Mouse (Mus musculus) MEL (cell line): ENCODE measurements around the gene Slc46a2. TPM values are rescaled to one million over a fixed set of nuclear protein-coding genes. Genes with fewer than 3 reads are reported as not detected.

Source experiments
- DNase-seq: peaks from one replicate; pipeline ENCODE4 v3.0.0; 2011; ENCODE audit warnings: low read depth, low spot score
- H3K27ac ChIP-seq: 2 replicates; pipeline ENCODE4 v1.5.1; 2012; ENCODE audit warnings: low read depth, mild to moderate bottlenecking, control low read depth, low read length, moderate library complexity; ENCODE audit not compliant: control insufficient read depth
- H3K27me3 ChIP-seq, 2 experiments: fragments of 150-350 bp in 1 of 2; sonication (generic) in 1 of 2; 2 replicates each; pipeline ENCODE4 v1.6.1; 2012; ENCODE audit warnings: low read length in 2 of 2, mild to moderate bottlenecking in 2 of 2, improper control_type of control experiment in 1 of 2, moderate library complexity in 1 of 2; ENCODE audit not compliant: insufficient read depth in 2 of 2, control insufficient read depth in 1 of 2
- H3K36me3 ChIP-seq, 2 experiments: 2 replicates each; pipeline ENCODE4 v1.6.1; 2012 to 2014; ENCODE audit warnings: low read length in 2 of 2, improper control_type of control experiment in 1 of 2, inconsistent platforms in 1 of 2, mild to moderate bottlenecking in 1 of 2; ENCODE audit not compliant: insufficient read depth in 2 of 2, control insufficient read depth in 1 of 2
- H3K4me1 ChIP-seq, 2 experiments: fragments of 150-350 bp in 1 of 2; sonication (generic) in 1 of 2; 2 replicates each; pipeline ENCODE4 v1.6.1; 2012; ENCODE audit warnings: low read length in 2 of 2, improper control_type of control experiment in 1 of 2, mild to moderate bottlenecking in 1 of 2; ENCODE audit not compliant: insufficient read depth in 2 of 2, control insufficient read depth in 1 of 2
- H3K4me3 ChIP-seq, 2 experiments: fragments of 150-350 bp in 1 of 2; sonication (generic) in 1 of 2; 2 replicates each; pipeline ENCODE4 v1.5.1; 2012; ENCODE audit warnings: low read depth in 2 of 2, low read length in 2 of 2, mild to moderate bottlenecking in 2 of 2, moderate library complexity in 2 of 2, control low read depth in 1 of 2, improper control_type of control experiment in 1 of 2; ENCODE audit not compliant: control insufficient read depth in 1 of 2, insufficient read depth in 1 of 2
- H3K79me2 ChIP-seq: 2 replicates; pipeline ENCODE4 v1.6.1; 2012; ENCODE audit warnings: mild to moderate bottlenecking, low read length, moderate library complexity; ENCODE audit not compliant: control insufficient read depth, poor library complexity, insufficient read depth
- H3K9ac ChIP-seq: 2 replicates; pipeline ENCODE4 v1.6.1; 2012; ENCODE audit warnings: low read depth, mild to moderate bottlenecking, control low read depth, low read length, moderate library complexity; ENCODE audit not compliant: control insufficient read depth, poor library complexity, severe bottlenecking
- H3K9me3 ChIP-seq: fragments of 150-350 bp; sonication (generic); replicated peaks from 2 replicates; pipeline ENCODE4 v1.6.1; 2012; ENCODE audit warnings: mild to moderate bottlenecking, low read length, improper control_type of control experiment, moderate library complexity; ENCODE audit not compliant: insufficient read depth
- CHD1 ChIP-seq: IDR thresholded peaks from 2 replicates; pipeline ENCODE4 v1.6.1; 2012; ENCODE audit warnings: low read depth, mild to moderate bottlenecking, inconsistent platforms, low read length, improper control_type of control experiment
- CHD2 ChIP-seq: IDR thresholded peaks from 2 replicates; pipeline ENCODE4 v1.6.1; 2011; ENCODE audit warnings: low read length, improper control_type of control experiment
- CTCF ChIP-seq, 3 experiments: IDR thresholded peaks in 2 of 3; conservative IDR thresholded peaks in 1 of 3; 2 replicates each; pipeline ENCODE4 v1.5.1; 2011 to 2012; ENCODE audit warnings: low read length in 3 of 3, low read depth in 2 of 3, mild to moderate bottlenecking in 2 of 3, improper control_type of control experiment in 1 of 3, inconsistent platforms in 1 of 3, mixed read lengths in 1 of 3, moderate library complexity in 1 of 3; ENCODE audit not compliant: control insufficient read depth in 1 of 3, insufficient read depth in 1 of 3, poor library complexity in 1 of 3, severe bottlenecking in 1 of 3
- E2F4 ChIP-seq: IDR thresholded peaks from 2 replicates; pipeline ENCODE4 v1.6.1; 2011; ENCODE audit warnings: low read depth, low read length, improper control_type of control experiment, borderline replicate concordance
- ELF1 ChIP-seq: IDR thresholded peaks from 2 replicates; pipeline ENCODE4 v1.6.1; 2014; ENCODE audit warnings: low read depth, mild to moderate bottlenecking, inconsistent platforms, low read length, improper control_type of control experiment, moderate library complexity
- HCFC1 ChIP-seq: IDR thresholded peaks from 2 replicates; pipeline ENCODE4 v1.6.1; 2012; ENCODE audit warnings: low read depth, mild to moderate bottlenecking, inconsistent platforms, low read length, improper control_type of control experiment, moderate library complexity
- JUND ChIP-seq: IDR thresholded peaks from 2 replicates; pipeline ENCODE4 v1.6.1; 2011; ENCODE audit warnings: low read depth, mild to moderate bottlenecking, improper control_type of control experiment, low read length
- KAT2A ChIP-seq: conservative IDR thresholded peaks from 2 replicates; pipeline ENCODE4 v1.6.1; 2012; ENCODE audit warnings: low read depth, low read length, improper control_type of control experiment, inconsistent platforms
- MAFK ChIP-seq: IDR thresholded peaks from 2 replicates; pipeline ENCODE4 v1.6.1; 2011; ENCODE audit warnings: low read depth, mild to moderate bottlenecking, low read length, improper control_type of control experiment, borderline replicate concordance
- MAX ChIP-seq: IDR thresholded peaks from 2 replicates; pipeline ENCODE4 v1.6.1; 2011; ENCODE audit warnings: low read length, improper control_type of control experiment
- MEF2A ChIP-seq: IDR thresholded peaks from 2 replicates; pipeline ENCODE4 v1.6.1; 2014; ENCODE audit warnings: low read depth, mild to moderate bottlenecking, inconsistent platforms, low read length, improper control_type of control experiment; ENCODE audit not compliant: poor library complexity, insufficient replicate concordance, severe bottlenecking; ENCODE audit errors: extremely low read depth
- MYC ChIP-seq: IDR thresholded peaks from 2 replicates; pipeline ENCODE4 v1.6.1; 2011; ENCODE audit warnings: low read depth, mild to moderate bottlenecking, low read length, improper control_type of control experiment, moderate library complexity
- NELFE ChIP-seq: IDR thresholded peaks from 2 replicates; pipeline ENCODE4 v1.6.1; 2011; ENCODE audit warnings: low read depth, low read length, improper control_type of control experiment
- POLR2A ChIP-seq, 2 experiments: IDR thresholded peaks; 2 replicates each; pipeline ENCODE4 v1.6.1; 2011 to 2012; ENCODE audit warnings: low read length in 2 of 2, mild to moderate bottlenecking in 2 of 2, control low read depth in 1 of 2, improper control_type of control experiment in 1 of 2, low read depth in 1 of 2, moderate library complexity in 1 of 2; ENCODE audit not compliant: control insufficient read depth in 1 of 2, insufficient read depth in 1 of 2, poor library complexity in 1 of 2
- POLR2AphosphoS2 ChIP-seq: IDR thresholded peaks from 2 replicates; pipeline ENCODE4 v1.6.1; 2011; ENCODE audit warnings: low read length, improper control_type of control experiment
- POLR2AphosphoS5 ChIP-seq: IDR thresholded peaks from 2 replicates; pipeline ENCODE4 v1.6.1; 2012; ENCODE audit warnings: low read depth, borderline replicate concordance, mild to moderate bottlenecking, inconsistent platforms, low read length, moderate library complexity, mixed read lengths
- RCOR1 ChIP-seq: IDR thresholded peaks from 2 replicates; pipeline ENCODE4 v1.6.1; 2012; ENCODE audit warnings: low read depth, mild to moderate bottlenecking, inconsistent platforms, low read length, improper control_type of control experiment
- SIN3A ChIP-seq: IDR thresholded peaks from 2 replicates; pipeline ENCODE4 v1.6.1; 2012; ENCODE audit warnings: low read length, improper control_type of control experiment, inconsistent platforms
- SMC3 ChIP-seq: IDR thresholded peaks from 2 replicates; pipeline ENCODE4 v1.6.1; 2011; ENCODE audit warnings: low read depth, low read length, improper control_type of control experiment
- TAL1 ChIP-seq: IDR thresholded peaks from 2 replicates; pipeline ENCODE4 v1.6.1; 2012; ENCODE audit warnings: mild to moderate bottlenecking, inconsistent platforms, low read length, moderate library complexity, mixed read lengths
- TCF12 ChIP-seq: IDR thresholded peaks from 2 replicates; pipeline ENCODE4 v1.6.1; 2014; ENCODE audit warnings: low read depth, mild to moderate bottlenecking, inconsistent platforms, low read length, improper control_type of control experiment, moderate library complexity
- UBTF ChIP-seq: IDR thresholded peaks from 2 replicates; pipeline ENCODE4 v1.6.1; 2012; ENCODE audit warnings: low read depth, mild to moderate bottlenecking, inconsistent platforms, low read length, improper control_type of control experiment, moderate library complexity, borderline replicate concordance; ENCODE audit not compliant: insufficient read depth
- USF1 ChIP-seq: IDR thresholded peaks from 2 replicates; pipeline ENCODE4 v1.6.1; 2014; ENCODE audit warnings: low read depth, mild to moderate bottlenecking, inconsistent platforms, low read length, improper control_type of control experiment, moderate library complexity
- ZC3H11A ChIP-seq: IDR thresholded peaks from 2 replicates; pipeline ENCODE4 v1.6.1; 2012; ENCODE audit warnings: low read depth, mild to moderate bottlenecking, inconsistent platforms, low read length, improper control_type of control experiment
- ZNF384 ChIP-seq: IDR thresholded peaks from 2 replicates; pipeline ENCODE4 v1.6.1; 2012; ENCODE audit warnings: low read depth, mild to moderate bottlenecking, inconsistent platforms, low read length, improper control_type of control experiment
- polyA plus RNA-seq, 2 experiments: library from polyadenylated mRNA; stranded (reverse) in 1 of 2; unstranded in 1 of 2; fragments of >175 nt in 1 of 2; fragments of >200 nt in 1 of 2; gene quantifications; 2 replicates each; pipeline versions ENCODE4 v1.2.1 to v1.2.4; 2012; ENCODE audit warnings: low replicate concordance in 2 of 2, low read depth in 1 of 2; ENCODE audit not compliant: insufficient read length in 2 of 2, insufficient read depth in 1 of 2, missing spikeins in 1 of 2
- total RNA-seq: library from RNA; depleted of rRNA; stranded (reverse); fragments of 300-350 nt; gene quantifications from 2 replicates; pipeline ENCODE4 v1.2.3, GENCODE M21; 2012

The Slc46a2 gene
- total and polyA plus RNA-seq, 3 experiments, result not detected

- Histone ChIP-seq H3K4me1 (peaks cover 2 to 15% of the 10 kb centered on the region in 2 experiments), H3K36me3 (peaks cover 0 to 17% of the 10 kb centered on the region in 2 experiments; a peak in 2 of 4 replicates), H3K9ac (no peak overlapping the region), H3K27ac (no peak overlapping the region), H3K27me3 (no peaks in the 10 kb centered on the region), H3K4me3 (no peak overlapping the region), H3K9me3 (no peaks in the 10 kb centered on the region), H3K79me2 (no peaks in the 10 kb centered on the region)
- TF ChIP-seq MEF2A, result no peak
- TF ChIP-seq ZNF384, result no peak
- TF ChIP-seq ELF1, result no peak
- TF ChIP-seq JUND, result no peak
- no peak for TF ChIP-seq TCF12
- TF ChIP-seq KAT2A, result no peak
- no peak for TF ChIP-seq ZC3H11A
- TF ChIP-seq E2F4, result no peak
- no peak for TF ChIP-seq USF1
- TF ChIP-seq CHD2, result no peak
- no peak for TF ChIP-seq NELFE
- TF ChIP-seq MAX, result no peak
- no peak for TF ChIP-seq HCFC1
- no peak for TF ChIP-seq POLR2AphosphoS2
- no peak for TF ChIP-seq RCOR1
- no peak for TF ChIP-seq SMC3
- TF ChIP-seq CHD1, result no peak
- no peak for TF ChIP-seq TAL1
- TF ChIP-seq CTCF (IDR thresholded peaks at IDR 0.05 in 2 of 3, conservative IDR thresholded peaks at IDR 0.05 in 1 of 3; ENCODE audit: control insufficient read depth in 1 of 3, insufficient read depth in 1 of 3, low read depth in 2 of 3, low read length in 3 of 3, poor library complexity in 1 of 3, severe bottlenecking in 1 of 3), result no peak
- TF ChIP-seq MAFK, result no peak
- DNase-seq, result no peak
Observed at GRCm38 (mm10) chr4:59886281-59886680, 28.6 kb downstream of the Slc46a2 start.

- Histone ChIP-seq H3K9ac (no peak overlapping the region), H3K9me3 (no peaks in the 10 kb centered on the region), H3K79me2 (no peaks in the 10 kb centered on the region), H3K27me3 (no peaks in the 10 kb centered on the region), H3K4me3 (no peak overlapping the region), H3K36me3 (peaks cover 0 to 17% of the 10 kb centered on the region in 2 experiments; a peak in 3 of 4 replicates), H3K27ac (no peak overlapping the region)
- DNase-seq, result no peak
- TF ChIP-seq TCF12, result no peak
- TF ChIP-seq UBTF, result no peak
- TF ChIP-seq POLR2A (IDR thresholded peaks at IDR 0.05; ENCODE audit: control insufficient read depth in 1 of 2, insufficient read depth in 1 of 2, low read depth in 1 of 2, low read length in 2 of 2, poor library complexity in 1 of 2), result no peak
- no peak for TF ChIP-seq MYC
- TF ChIP-seq SIN3A, result no peak
- no peak for TF ChIP-seq POLR2AphosphoS5
- TF ChIP-seq, all 39 proteins: peak for 0
- H3K4me1 ChIP-seq, result peaks cover 2 to 15% of the 10 kb centered on the region in 2 experiments
Observed at GRCm38 (mm10) chr4:59884136-59884696, 30.6 kb downstream of the Slc46a2 start.
